Mouse (Mus musculus) heart, embryonic 16.5 days (tissue): Measurements from ENCODE around the gene Ercc8. TPM values are rescaled to one million over a fixed set of nuclear protein-coding genes. Genes with fewer than 3 reads are reported as not detected.

Experiments
- ATAC-seq: fragments of 200-750 bp; cut with Nextera tagmentation; replicated peaks from 2 replicates; pipeline ENCODE4 v1.8.0; 2017; ENCODE audit warnings: moderate number of reproducible peaks; ENCODE audit not compliant: insufficient read depth, low FRiP score; ENCODE audit errors: extremely low read depth
- H3K27ac ChIP-seq: fragments of 300-500 bp; sonication (generic); 2 replicates; pipeline ENCODE4 v1.5.1; 2014; ENCODE audit warnings: mild to moderate bottlenecking, low read length, control low read depth, moderate library complexity
- H3K27me3 ChIP-seq: fragments of 300-500 bp; sonication (generic); 2 replicates; pipeline ENCODE4 v1.6.1; 2014; ENCODE audit warnings: low read length, mixed read lengths; ENCODE audit not compliant: control insufficient read depth, insufficient read depth
- H3K36me3 ChIP-seq: fragments of 300-500 bp; sonication (generic); 2 replicates; pipeline ENCODE4 v1.6.1; 2014; ENCODE audit not compliant: control insufficient read depth, insufficient read depth
- H3K4me1 ChIP-seq: fragments of 300-500 bp; sonication (generic); 2 replicates; pipeline ENCODE4 v1.6.1; 2014; ENCODE audit warnings: low read length, mixed read lengths; ENCODE audit not compliant: control insufficient read depth, insufficient read depth
- H3K4me2 ChIP-seq: fragments of 300-500 bp; sonication (generic); 2 replicates; pipeline ENCODE4 v1.6.1; 2014; ENCODE audit warnings: low read depth, mild to moderate bottlenecking, control low read depth, low read length
- H3K4me3 ChIP-seq: fragments of 300-500 bp; sonication (generic); 2 replicates; pipeline ENCODE4 v1.5.1; 2014; ENCODE audit warnings: mild to moderate bottlenecking, control low read depth, low read length
- H3K9ac ChIP-seq: fragments of 300-500 bp; sonication (generic); 2 replicates; pipeline ENCODE4 v1.6.1; 2014; ENCODE audit warnings: low read length, control low read depth
- H3K9me3 ChIP-seq: fragments of 300-500 bp; sonication (generic); replicated peaks from 2 replicates; pipeline ENCODE4 v1.6.1; 2016; ENCODE audit warnings: low read length; ENCODE audit not compliant: control insufficient read depth
- WGBS: fragments of 180-500 bp; shearing (Covaris S2); extraction: QIAGEN DNeasy Blood & Tissue Kit; methylation state at CpG from one replicate; pipeline ENCODE4 v1.1.7; 2014; 5-methylcytosine and 5-hydroxymethylcytosine counted together
- polyA plus RNA-seq: library from polyadenylated mRNA; unstranded; fragments of >200 nt; fragmentation: Nextera tagmentation; extraction: Ambion mirVana; gene quantifications from 2 replicates; pipeline ENCODE4 v1.2.1, GENCODE M21; 2015

Ercc8 gene
- polyA plus RNA-seq, 1 experiment from 2014 or later: 11.6 TPM

- 0 out of 2 replicates have a peak, but pooled peaks cover 4% of the 10 kb centered on the region for H3K4me1 ChIP-seq
- no peak overlapping the region for H3K4me2 ChIP-seq
- ATAC-seq: no peak
- H3K4me3 ChIP-seq: no peak overlapping the region
- no peak overlapping the region for H3K27ac ChIP-seq
- 83% methylated on average over 11 of the region's 11 CpGs for WGBS
- H3K36me3 ChIP-seq: no peaks in the 10 kb centered on the region
- H3K27me3 ChIP-seq: no peaks in the 10 kb centered on the region
- H3K9me3 ChIP-seq: no peaks in the 10 kb centered on the region
- no peak overlapping the region for H3K9ac ChIP-seq
Measured at GRCm38 (mm10) chr13:108124096-108124495, 34.4 kb upstream of the Ercc8 start.

GRCm38 (mm10) chr13:108126246-108126645, 32.3 kb upstream of the Ercc8 start:
- ATAC-seq: no peak
- H3K27me3 ChIP-seq: no peaks in the 10 kb centered on the region
- H3K9me3 ChIP-seq: no peaks in the 10 kb centered on the region
- WGBS: 82% methylated on average over 2 of the region's 2 CpGs
- H3K27ac ChIP-seq: no peak overlapping the region
- no peak overlapping the region for H3K9ac ChIP-seq
- no peaks in the 10 kb centered on the region for H3K36me3 ChIP-seq
- no peak overlapping the region for H3K4me2 ChIP-seq
- H3K4me1 ChIP-seq: no peaks in the 10 kb centered on the region
- no peak overlapping the region for H3K4me3 ChIP-seq

GRCm38 (mm10) chr13:108127130-108127529, 31.4 kb upstream of the Ercc8 start:
- Histone ChIP-seq H3K9me3 (no peaks in the 10 kb centered on the region), H3K9ac (no peak overlapping the region), H3K27me3 (no peaks in the 10 kb centered on the region), H3K4me2 (no peak overlapping the region), H3K4me1 (no peaks in the 10 kb centered on the region), H3K36me3 (no peaks in the 10 kb centered on the region), H3K4me3 (no peak overlapping the region), H3K27ac (no peak overlapping the region)
- WGBS: 8% methylated on average over 1 of the region's 1 CpGs
- ATAC-seq: no peak

GRCm38 (mm10) chr13:108127883-108128282, 30.6 kb upstream of the Ercc8 start:
- no peak overlapping the region for H3K4me3 ChIP-seq
- no peak overlapping the region for H3K9ac ChIP-seq
- no peaks in the 10 kb centered on the region for H3K36me3 ChIP-seq
- ATAC-seq: no peak
- no peaks in the 10 kb centered on the region for H3K27me3 ChIP-seq
- no peak overlapping the region for H3K27ac ChIP-seq
- H3K4me1 ChIP-seq: peaks cover 3% of the 10 kb centered on the region
- no peak overlapping the region for H3K4me2 ChIP-seq
- 56% methylated on average over 1 of the region's 1 CpGs for WGBS
- no peaks in the 10 kb centered on the region for H3K9me3 ChIP-seq

- Histone ChIP-seq H3K4me3 (no peak overlapping the region), H3K4me1 (peaks cover 3% of the 10 kb centered on the region), H3K9me3 (no peaks in the 10 kb centered on the region), H3K4me2 (no peak overlapping the region), H3K27ac (no peak overlapping the region), H3K27me3 (no peaks in the 10 kb centered on the region), H3K9ac (no peak overlapping the region), H3K36me3 (no peaks in the 10 kb centered on the region)
- ATAC-seq: no peak
- WGBS: 57% methylated on average over 7 of the region's 7 CpGs
Measured at GRCm38 (mm10) chr13:108129070-108129469, 29.5 kb upstream of the Ercc8 start.

- Histone ChIP-seq H3K27ac (no peak overlapping the region), H3K36me3 (no peaks in the 10 kb centered on the region), H3K4me3 (no peak overlapping the region), H3K9ac (no peak overlapping the region), H3K27me3 (no peaks in the 10 kb centered on the region), H3K4me2 (no peak overlapping the region), H3K9me3 (no peaks in the 10 kb centered on the region), H3K4me1 (peaks cover 3% of the 10 kb centered on the region)
- WGBS: 87% methylated on average over 5 of the region's 5 CpGs
- ATAC-seq: no peak
Measured at GRCm38 (mm10) chr13:108130737-108131136, 27.8 kb upstream of the Ercc8 start.

- no peaks in the 10 kb centered on the region for H3K27me3 ChIP-seq
- H3K9ac ChIP-seq: no peak overlapping the region
- no peak overlapping the region for H3K4me2 ChIP-seq
- H3K27ac ChIP-seq: no peak overlapping the region
- ATAC-seq: no peak
- peaks cover 3% of the 10 kb centered on the region for H3K4me1 ChIP-seq
- no peak overlapping the region for H3K4me3 ChIP-seq
- no peaks in the 10 kb centered on the region for H3K9me3 ChIP-seq
- 46% methylated on average over 6 of the region's 6 CpGs for WGBS
- H3K36me3 ChIP-seq: no peaks in the 10 kb centered on the region
Measured at GRCm38 (mm10) chr13:108132031-108132819, 26.3 kb upstream of the Ercc8 start.

GRCm38 (mm10) chr13:108135617-108136016, 22.9 kb upstream of the Ercc8 start:
- Histone ChIP-seq H3K4me2 (no peak overlapping the region), H3K4me1 (peaks cover 3% of the 10 kb centered on the region)
- WGBS: 73% methylated on average over 6 of the region's 6 CpGs

GRCm38 (mm10) chr13:108138403-108138977, 20.0 kb upstream of the Ercc8 start:
- H3K4me3 ChIP-seq: no peak overlapping the region
- H3K9ac ChIP-seq: no peak overlapping the region
- no peak overlapping the region for H3K4me2 ChIP-seq
- no peaks in the 10 kb centered on the region for H3K4me1 ChIP-seq
- no peaks in the 10 kb centered on the region for H3K36me3 ChIP-seq
- H3K27ac ChIP-seq: no peak overlapping the region
- ATAC-seq: no peak
- no peaks in the 10 kb centered on the region for H3K9me3 ChIP-seq
- no peaks in the 10 kb centered on the region for H3K27me3 ChIP-seq
- 71% methylated on average over 5 of the region's 5 CpGs for WGBS

More at GRCm38 (mm10) chr13:108135617-108136016, 22.9 kb upstream of the Ercc8 start:
- H3K27ac ChIP-seq: no peak overlapping the region
- H3K9me3 ChIP-seq: no peaks in the 10 kb centered on the region
- ATAC-seq: no peak
- no peaks in the 10 kb centered on the region for H3K36me3 ChIP-seq
- no peak overlapping the region for H3K4me3 ChIP-seq
- H3K9ac ChIP-seq: no peak overlapping the region
- H3K27me3 ChIP-seq: no peaks in the 10 kb centered on the region
